Mouse (Mus musculus) layer of hippocampus, postnatal 25 days (tissue): ENCODE measurements around the gene Dtymk. TPM values are rescaled to one million over a fixed set of nuclear protein-coding genes. Genes with fewer than 3 reads are reported as not detected.
A peak's percentile ranks its signal among the peaks of the same experiment; 100 is the strongest.
"Not testable (repeated sequence)": the region's sequence is repeated elsewhere in the genome, so short reads cannot be mapped to it uniquely, and the experiment has no call there.

Source experiments
- DNase-seq, 2 experiments: peaks; one replicate each; pipeline ENCODE4 v3.0.0; 2022; ENCODE audit warnings: mixed read lengths in 2 of 2, low spot score in 1 of 2; ENCODE audit errors: extremely low spot score in 1 of 2
- total RNA-seq, 2 experiments: library from RNA; stranded (reverse); gene quantifications; 2 replicates each; pipeline ENCODE4 v1.2.3; 2021

Gene Dtymk
- total RNA-seq, 2 experiments from 2014 or later: 56.9 TPM

- no peak for DNase-seq
Observed at GRCm38 (mm10) chr1:93805221-93805951, 3.7 kb upstream of the Dtymk start.

- no peak for DNase-seq
Observed at GRCm38 (mm10) chr1:93804818-93805217, 3.1 kb upstream of the Dtymk start.

GRCm38 (mm10) chr1:93803556-93804507, 2.1 kb upstream of the Dtymk start, which contains the start of gene Ing5:
Ing5 (plus strand) TSS chr1:93803965.
- peak; percentile 100 for DNase-seq

DNA sequence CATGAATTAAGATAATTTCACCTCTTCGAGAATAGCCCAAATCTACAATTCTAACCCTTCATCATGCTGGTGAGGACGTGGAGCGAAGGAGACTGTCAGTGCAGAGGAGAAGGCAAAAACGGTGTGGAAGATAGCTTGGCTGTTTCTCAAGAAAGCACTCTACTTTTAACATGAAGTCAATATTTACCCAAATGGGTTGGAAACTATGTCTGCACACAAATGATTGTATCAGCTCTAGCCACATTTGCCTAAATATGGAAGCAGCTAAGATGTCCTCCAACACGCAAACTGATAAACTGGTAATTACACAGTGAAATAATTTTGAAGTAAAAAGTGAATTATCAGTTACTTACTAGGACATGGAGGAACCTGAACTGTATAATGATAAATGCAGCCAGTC, 1.0 kb upstream of the Dtymk start:
- DNase-seq: no peak

GRCm38 (mm10) chr1:93800670-93801503, 847 bp downstream of the Dtymk start:
- no peak for DNase-seq

GRCm38 (mm10) chr1:93795886-93796285, 5.8 kb downstream of the Dtymk start:
- no peak for DNase-seq

DNA sequence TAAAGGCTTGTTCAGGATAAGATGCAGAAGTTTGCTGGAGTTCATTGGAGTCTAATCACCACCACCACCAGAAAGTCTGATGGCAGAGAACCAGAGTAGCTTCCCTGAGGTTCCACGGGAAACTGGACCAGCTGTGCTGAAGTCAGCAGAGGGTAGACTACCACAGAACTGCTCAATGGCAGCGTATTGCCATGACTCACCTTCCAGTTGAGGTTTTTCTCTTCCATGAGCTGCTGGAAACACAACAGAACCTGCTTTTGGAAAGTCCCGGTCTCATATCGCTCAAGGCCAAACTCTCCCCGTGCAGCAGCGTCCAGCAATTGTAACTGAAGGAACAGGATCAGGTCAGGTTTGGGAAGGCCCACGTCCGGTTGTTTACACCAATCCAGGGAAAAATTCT, 7.2 kb downstream of the Dtymk start:
- DNase-seq: no peak

GRCm38 (mm10) chr1:93786912-93787311, 14.8 kb downstream of the Dtymk start:
- DNase-seq: no peak

DNA sequence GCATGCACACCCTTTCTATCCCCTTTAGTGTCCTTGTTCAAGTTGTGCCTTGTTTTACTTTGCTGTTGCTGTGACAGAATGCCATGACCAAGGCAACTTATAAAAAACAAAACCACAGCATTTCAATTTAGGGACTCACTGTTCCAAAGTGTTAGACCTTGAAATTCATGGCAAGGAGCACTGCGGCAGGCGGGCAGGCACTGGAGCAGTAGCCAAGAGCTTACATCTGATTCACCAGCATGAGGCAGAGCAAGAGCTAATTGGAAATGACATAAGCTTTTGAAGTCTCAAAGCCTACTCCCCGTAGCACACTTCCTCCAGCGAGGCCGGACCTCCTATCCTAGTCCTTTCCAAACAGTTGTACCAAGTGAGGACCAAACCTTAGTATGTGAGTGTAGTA, 25.0 kb downstream of the Dtymk start:
- no peak for DNase-seq

- no peak for DNase-seq
Observed at GRCm38 (mm10) chr1:93769901-93770300, 31.8 kb downstream of the Dtymk start.

DNA sequence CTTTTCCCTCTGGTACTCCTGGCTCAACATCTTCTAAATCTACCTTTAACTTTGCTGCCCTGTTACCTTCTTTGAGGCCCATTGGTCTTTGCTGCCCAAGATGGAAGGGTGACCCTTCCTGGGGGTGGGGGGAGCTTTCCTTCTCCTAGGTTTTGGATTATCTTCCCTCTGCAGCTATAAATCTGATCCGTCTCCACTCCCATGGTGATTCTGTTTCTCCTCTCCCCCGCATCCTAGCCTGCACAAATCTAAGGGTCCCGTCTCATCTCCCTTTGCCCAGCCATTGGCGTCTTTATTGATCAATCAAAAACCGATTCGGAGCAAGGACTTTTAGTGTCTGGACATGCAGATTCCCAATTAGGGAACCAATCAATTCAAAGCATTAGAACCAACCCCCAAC, 34.1 kb downstream of the Dtymk start:
- no peak for DNase-seq

DNA sequence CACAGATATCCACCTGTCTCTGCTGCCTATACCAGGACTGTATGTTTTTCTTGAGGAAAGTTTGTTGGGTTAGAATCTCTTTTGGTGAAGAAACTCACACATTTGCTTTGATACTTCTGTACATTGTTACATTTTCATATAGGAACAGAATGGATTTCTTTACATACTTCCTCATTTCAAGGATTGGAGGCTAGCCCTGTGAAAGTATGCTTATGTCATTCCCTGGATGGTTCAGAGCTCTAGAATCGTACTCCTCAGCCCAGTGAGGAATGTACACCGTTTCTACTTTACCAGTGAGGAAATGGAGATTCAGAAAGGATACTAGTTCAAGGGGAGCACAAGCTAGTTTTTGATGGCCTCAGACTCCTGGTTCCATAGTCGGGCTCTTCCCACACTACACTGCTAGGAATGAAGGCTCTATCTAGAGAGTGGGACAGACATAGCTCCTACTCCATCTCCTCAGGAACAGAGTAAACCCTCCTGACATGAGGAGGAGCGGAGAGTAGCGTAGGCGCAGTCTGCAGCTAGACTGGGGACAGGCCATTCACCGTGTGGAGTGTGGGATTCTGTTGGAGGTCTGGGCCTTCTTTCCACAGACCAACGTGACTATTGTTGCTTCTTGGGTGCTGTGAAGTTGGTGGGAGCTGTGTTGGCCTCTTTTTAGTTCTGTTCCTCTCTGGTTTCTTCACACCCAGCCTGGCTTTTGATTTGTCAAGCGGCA, 36.7 kb downstream of the Dtymk start:
- no peak for DNase-seq

DNA sequence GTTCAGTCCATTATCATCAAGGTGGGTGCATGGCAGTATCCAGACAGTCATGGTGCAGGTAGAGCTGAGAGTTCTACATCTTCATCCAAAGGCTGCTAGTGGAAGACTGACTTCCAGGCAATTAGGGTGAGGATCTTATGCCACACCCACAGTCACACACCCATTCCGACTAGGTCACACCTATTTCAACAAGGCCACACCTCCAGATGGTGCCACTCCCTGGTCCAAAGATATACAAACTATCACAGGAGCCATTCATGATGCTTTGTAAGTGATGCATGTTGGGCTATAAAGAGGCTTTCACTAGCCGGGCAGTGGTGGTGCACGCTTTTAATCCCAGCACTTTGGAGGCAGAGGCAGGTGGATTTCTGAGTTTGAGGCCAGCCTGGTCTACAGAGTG, 38.2 kb downstream of the Dtymk start:
- DNase-seq: not testable (repeated sequence)

DNA sequence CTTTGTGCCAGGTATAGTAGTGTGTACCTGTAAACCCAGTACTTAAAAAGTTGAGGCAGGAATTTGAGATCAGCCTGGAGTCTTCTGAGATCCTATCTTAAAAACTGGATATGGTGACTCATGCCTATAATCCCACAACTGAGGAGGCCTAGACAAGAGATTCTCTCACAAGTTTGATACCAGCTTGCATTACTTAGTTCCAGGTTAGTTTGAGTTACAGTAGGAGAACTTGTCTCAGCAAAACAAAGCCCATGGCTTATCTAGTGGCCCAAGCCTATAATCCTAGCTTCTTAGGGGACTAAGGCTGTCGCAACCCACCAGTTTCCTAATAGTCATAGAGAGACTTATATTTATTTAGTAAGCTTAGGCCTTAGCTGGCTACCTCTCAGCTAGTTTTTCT, 41.7 kb downstream of the Dtymk start:
- DNase-seq: no peak

DNA sequence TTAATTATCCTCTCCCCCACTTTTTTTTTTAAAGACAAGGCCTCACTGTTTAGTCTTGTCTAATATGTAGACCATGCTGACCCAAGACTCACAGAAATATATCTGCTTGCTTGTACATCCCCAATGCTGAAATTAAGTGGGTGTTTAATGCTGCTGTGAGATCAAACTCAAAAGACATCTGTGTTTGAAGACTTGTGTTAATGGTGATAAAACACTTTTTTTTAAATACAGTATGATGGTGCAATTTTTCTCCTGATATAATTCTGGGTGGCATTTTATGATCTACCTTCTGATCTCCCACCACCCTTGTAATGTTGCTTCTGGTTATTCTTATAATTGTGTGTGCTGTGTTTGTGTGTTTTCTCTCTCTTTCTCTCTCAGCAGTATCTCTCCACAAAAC, 45.6 kb downstream of the Dtymk start:
- no peak for DNase-seq

DNA sequence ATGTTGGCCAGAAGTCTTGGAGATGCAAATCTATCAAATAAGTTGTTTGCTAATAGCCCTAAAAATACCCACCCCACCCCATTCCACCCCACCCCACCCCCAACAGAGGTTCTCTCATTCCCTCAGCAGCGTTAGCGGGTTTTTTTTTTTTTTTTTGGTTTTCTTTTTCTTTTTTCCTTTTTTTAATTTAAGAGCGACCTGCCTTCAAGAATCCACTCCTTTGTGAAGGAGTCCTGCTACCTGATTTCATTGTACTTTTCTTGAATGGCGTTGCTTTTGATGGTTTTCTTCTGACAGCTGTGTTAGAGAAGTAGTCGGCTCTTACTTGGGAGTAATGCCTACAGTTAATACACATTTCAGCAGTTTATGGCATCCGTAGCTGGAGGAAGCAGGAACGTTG, 46.1 kb downstream of the Dtymk start:
- DNase-seq: no peak

GRCm38 (mm10) chr1:93755291-93755610, 46.5 kb downstream of the Dtymk start:
- DNase-seq: no peak

DNA sequence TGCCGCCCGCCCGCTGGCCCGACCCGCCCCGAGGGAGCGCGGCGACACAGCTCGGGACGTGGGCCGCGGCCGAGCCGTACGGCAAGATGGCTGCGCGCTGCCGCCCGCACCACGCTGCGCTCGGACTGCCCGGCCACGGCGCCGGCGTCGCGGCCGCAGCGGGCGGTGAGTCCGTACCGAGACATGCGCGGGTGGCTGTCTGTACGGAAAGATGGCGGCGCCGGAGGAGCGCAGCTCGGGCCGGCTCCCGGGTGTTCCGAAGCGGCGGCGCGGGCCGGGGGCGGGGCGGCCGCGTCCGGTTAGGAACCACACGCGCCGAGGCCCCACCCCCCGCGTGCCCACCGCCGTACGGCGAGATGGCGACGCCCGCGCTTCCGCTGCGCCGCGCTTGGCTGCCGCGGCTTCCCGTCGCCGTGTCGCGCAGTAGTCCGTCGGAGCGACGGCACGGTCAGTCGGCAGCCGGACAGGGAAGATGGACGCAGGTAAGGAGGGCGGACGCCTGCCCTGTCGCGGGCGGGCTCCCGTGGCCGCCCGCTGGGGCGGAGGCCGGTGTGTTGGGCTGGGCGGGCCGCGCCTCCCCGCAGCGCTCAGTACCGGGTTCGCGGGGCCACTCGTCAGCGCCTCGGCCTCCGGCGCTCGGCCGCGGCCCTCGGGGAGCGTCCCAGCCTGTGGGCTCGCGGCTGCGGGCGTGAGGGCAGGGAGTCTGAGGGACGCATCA, 47.0 kb downstream of the Dtymk start, which contains the start of gene Thap4:
Gene Thap4, minus strand, starts transcription at position 292 of the 718 bp plus-strand sequence.
- DNase-seq: peak; percentile 76 to 89

- DNase-seq: peak in 1 of 2 experiments; percentile 23
Observed at GRCm38 (mm10) chr1:93753911-93754572, 47.7 kb downstream of the Dtymk start.
